Mouse (Mus musculus) spleen, adult 2 months (tissue): Measurements from ENCODE around the gene Rhox2a.
"Not testable (repeated sequence)": the region's sequence is repeated elsewhere in the genome, so short reads cannot be mapped to it uniquely, and the experiment has no call there.

Experiments used
- CTCF ChIP-seq: fragments of 200-500 bp; IDR thresholded peaks from 2 replicates; pipeline ENCODE4 v1.5.1; 2011; ENCODE audit warnings: mild to moderate bottlenecking, inconsistent platforms; ENCODE audit not compliant: insufficient read depth, insufficient read length, insufficient replicate concordance; ENCODE audit errors: extremely low read depth
- POLR2A ChIP-seq: fragments of 200-500 bp; IDR thresholded peaks from 2 replicates; pipeline ENCODE4 v1.6.1; 2011; ENCODE audit warnings: low read depth, low read length, inconsistent platforms

- not testable (repeated sequence) for TF ChIP-seq POLR2A, CTCF
Observed at GRCm38 (mm10) chrX:37244676-37245075, at the start of gene Rhox2a.
